Mouse (Mus musculus): Measurements from ENCODE around the gene Wdhd1. TPM values are rescaled to one million over a fixed set of nuclear protein-coding genes. Genes with fewer than 3 reads are reported as not detected.

Wdhd1 gene
- total and polyA plus RNA-seq, 3 experiments, result 37.1 to 81.0 (median 61.4) TPM

DNA sequence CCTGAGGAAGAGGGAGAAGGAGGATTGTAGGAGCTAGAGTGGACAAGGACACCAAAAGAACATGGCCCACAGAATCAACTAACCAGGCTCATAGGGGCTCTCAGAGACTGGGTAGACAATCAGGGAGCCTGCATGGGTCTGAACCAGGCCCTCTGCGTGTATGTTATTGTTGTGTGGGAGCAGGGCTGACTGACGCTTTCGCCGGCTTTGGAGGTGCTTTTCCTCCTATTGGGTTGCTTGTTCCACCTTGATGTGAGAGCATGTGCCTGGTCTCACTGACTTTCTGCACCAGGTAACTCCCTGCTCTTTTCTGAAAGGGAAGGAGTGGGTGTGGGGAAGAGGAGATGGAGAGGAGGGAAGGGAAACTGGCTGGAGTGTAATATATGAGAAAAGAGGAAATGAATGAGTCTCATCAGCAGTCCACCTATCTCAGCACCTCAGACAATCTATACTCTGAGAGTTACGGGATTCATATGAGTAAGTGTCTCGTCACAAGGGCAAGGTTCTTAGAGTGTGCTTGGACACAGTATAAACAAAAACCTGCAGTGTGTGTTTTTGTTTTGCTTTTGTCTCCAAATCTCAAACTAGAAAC is 28.3 kb upstream of the Wdhd1 start:
- Histone ChIP-seq H3K27me3 (replicated peaks) (no peaks in the 10 kb centered on the region), H3K27ac (ENCODE audit: insufficient read depth, low read depth) (no peak overlapping the region), H3K79me2 (replicated peaks; ENCODE audit: control insufficient read depth, extremely low read depth, insufficient read depth, poor library complexity, severe bottlenecking) (peaks cover 94% of the 10 kb centered on the region), H3K9me3 (replicated peaks; ENCODE audit: low read length) (no peaks in the 10 kb centered on the region), H3K9ac (ENCODE audit: insufficient read depth, low read depth) (no peak overlapping the region), H3K4me3 (replicated peaks in 1 of 3; ENCODE audit: low read depth in 2 of 3, low read length in 2 of 3, poor library complexity in 1 of 3) (no peak overlapping the region), H3K4me2 (ENCODE audit: insufficient read depth, low read depth, poor library complexity, severe bottlenecking) (no peak overlapping the region), H3K4me1 (ENCODE audit: control insufficient read depth in 1 of 2, insufficient read depth in 2 of 2) (peaks cover 4 to 50% of the 10 kb centered on the region in 2 experiments; a peak in 3 of 4 replicates), H3K36me3 (replicated peaks in 1 of 2; ENCODE audit: control insufficient read depth in 1 of 2, insufficient read depth in 1 of 2, low read length in 1 of 2) (peaks cover 33 to 77% of the 10 kb centered on the region in 2 experiments)
- dilution Hi-C loops (cut with MboI; ENCODE audit: extremely low pct_ligation_motif_present, extremely low pct_unique_long_range_greater_than_20kb, low sequenced_read_pairs) (no loop called here), in situ Hi-C loops (cut with MboI; ENCODE audit: low pct_ligation_motif_present, low pct_unique_long_range_greater_than_20kb, low sequenced_read_pairs) (no loop called here)
- no peak for DNase-seq (ENCODE audit: extremely low read depth)
- no peak for TF ChIP-seq CHD1 (IDR thresholded peaks at IDR 0.05; ENCODE audit: low read depth, low read length)
- 0 out of 2 replicates have a peak, but pooled peaks have one; percentile 17 for TF ChIP-seq POLR2A (IDR thresholded peaks at IDR 0.05; ENCODE audit: low read depth, low read length)

DNA sequence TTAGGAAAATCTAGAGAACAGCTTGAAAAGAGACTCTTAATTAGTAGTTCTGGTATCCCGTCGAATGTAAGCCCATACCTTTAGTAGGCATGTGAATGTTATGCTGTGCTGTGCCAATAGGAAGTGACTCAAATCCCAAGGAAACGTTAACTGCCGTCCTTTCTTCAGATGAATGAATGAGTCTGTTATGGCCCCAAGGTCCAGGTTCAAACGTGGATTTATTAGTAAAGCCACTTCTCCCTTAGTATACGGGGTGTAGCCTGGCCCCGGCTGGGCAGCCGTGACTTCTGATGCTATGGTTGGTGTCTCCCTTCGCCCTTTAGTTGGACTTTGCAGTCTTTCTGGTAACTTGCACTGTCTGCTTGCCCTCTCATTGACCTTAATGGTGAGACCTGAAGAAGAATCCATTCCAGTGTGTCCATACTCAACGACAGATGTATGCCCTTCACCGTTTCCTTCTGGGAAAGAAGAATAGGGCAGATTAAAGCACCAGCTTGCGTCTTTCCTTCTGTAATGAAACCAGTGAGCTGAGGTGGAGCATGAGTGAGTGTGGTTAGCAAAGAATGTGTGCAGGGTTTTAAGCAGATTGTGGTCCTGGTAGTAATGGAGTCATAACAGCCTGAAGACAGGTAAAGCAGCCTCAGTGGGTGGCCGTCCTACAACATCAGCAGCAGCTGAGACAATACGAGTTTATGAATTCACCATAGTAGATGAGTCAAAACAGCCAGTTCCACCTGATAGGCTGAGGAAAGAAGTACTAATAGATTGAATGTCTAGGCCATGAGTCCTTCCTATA is 26.4 kb upstream of the Wdhd1 start:
- TF ChIP-seq GABPA (IDR thresholded peaks at IDR 0.05; ENCODE audit: insufficient replicate concordance, low read depth, low read length) (no peak), CHD2 (IDR thresholded peaks at IDR 0.05; ENCODE audit: low read length) (no peak), ZC3H11A (IDR thresholded peaks at IDR 0.05; ENCODE audit: low read depth, low read length) (no peak), UBTF (IDR thresholded peaks at IDR 0.05; ENCODE audit: low read depth, low read length) (no peak), CHD1 (IDR thresholded peaks at IDR 0.05; ENCODE audit: low read depth, low read length) (no peak), TCF12 (IDR thresholded peaks at IDR 0.05; ENCODE audit: low read depth, low read length) (no peak), IRF4 (IDR thresholded peaks at IDR 0.05; ENCODE audit: low read depth, low read length) (no peak), RAD21 (IDR thresholded peaks at IDR 0.05; ENCODE audit: low read depth, low read length) (no peak), ELF1 (IDR thresholded peaks at IDR 0.05; ENCODE audit: low read depth, low read length) (no peak), SMC3 (IDR thresholded peaks at IDR 0.05; ENCODE audit: low read depth, low read length) (no peak), HCFC1 (IDR thresholded peaks at IDR 0.05; ENCODE audit: low read depth, low read length) (no peak), MYC (IDR thresholded peaks at IDR 0.05; ENCODE audit: low read depth, low read length) (no peak)
- Histone ChIP-seq H3K27ac (ENCODE audit: insufficient read depth, low read depth) (no peak overlapping the region), H3K27me3 (replicated peaks) (no peaks in the 10 kb centered on the region), H3K9ac (ENCODE audit: insufficient read depth, low read depth) (no peak overlapping the region), H3K9me3 (replicated peaks; ENCODE audit: low read length) (no peaks in the 10 kb centered on the region), H3K4me3 (replicated peaks in 1 of 3; ENCODE audit: low read depth in 2 of 3, low read length in 2 of 3, poor library complexity in 1 of 3) (no peak overlapping the region), H3K36me3 (replicated peaks in 1 of 2; ENCODE audit: control insufficient read depth in 1 of 2, insufficient read depth in 1 of 2, low read length in 1 of 2) (peaks cover 25 to 65% of the 10 kb centered on the region in 2 experiments), H3K4me2 (ENCODE audit: insufficient read depth, low read depth, poor library complexity, severe bottlenecking) (no peak overlapping the region), H3K79me2 (replicated peaks; ENCODE audit: control insufficient read depth, extremely low read depth, insufficient read depth, poor library complexity, severe bottlenecking) (peaks cover 97% of the 10 kb centered on the region), H3K4me1 (ENCODE audit: control insufficient read depth in 1 of 2, insufficient read depth in 2 of 2) (peaks cover 4 to 54% of the 10 kb centered on the region in 2 experiments; a peak in 3 of 4 replicates)
- no peak for DNase-seq (ENCODE audit: extremely low read depth)
- in situ Hi-C loops (cut with MboI; ENCODE audit: low pct_ligation_motif_present, low pct_unique_long_range_greater_than_20kb, low sequenced_read_pairs), result no loop called here
- dilution Hi-C loops (cut with MboI; ENCODE audit: extremely low pct_ligation_motif_present, extremely low pct_unique_long_range_greater_than_20kb, low sequenced_read_pairs), result no loop called here

Measured in CH12.LX (cell line).